Mouse (Mus musculus) testis, adult 2 months (tissue): ENCODE measurements around the gene Fam8a1.

ENCODE experiments used
- CTCF ChIP-seq: fragments of 200-500 bp; IDR thresholded peaks from 2 replicates; pipeline ENCODE4 v1.5.1; 2012; ENCODE audit warnings: low read depth, mild to moderate bottlenecking, inconsistent platforms, low read length, moderate library complexity; ENCODE audit not compliant: control insufficient read depth, insufficient read depth, insufficient replicate concordance
- POLR2A ChIP-seq: fragments of 200-500 bp; IDR thresholded peaks from 2 replicates; pipeline ENCODE4 v1.6.1; 2012; ENCODE audit warnings: low read depth, mild to moderate bottlenecking, inconsistent platforms, low read length, moderate library complexity; ENCODE audit not compliant: control insufficient read depth

GRCm38 (mm10) chr13:46713486-46713885 lies 44.2 kb downstream of the Fam8a1 start:
- TF ChIP-seq POLR2A (no peak), CTCF (no peak)
